Mouse (Mus musculus) ovary, adult 18-20 months (tissue): ENCODE measurements around the gene Car8.
"Not testable (repeated sequence)": the region's sequence is repeated elsewhere in the genome, so short reads cannot be mapped to it uniquely, and the experiment has no call there.

ENCODE experiments used
- DNase-seq: peaks from one replicate; pipeline ENCODE4 v3.0.0; 2022; ENCODE audit warnings: low spot score, mixed read lengths

Car8 gene

GRCm38 (mm10) chr4:8203367-8203766 is 35.5 kb downstream of the Car8 start:
- DNase-seq, result no peak

DNA sequence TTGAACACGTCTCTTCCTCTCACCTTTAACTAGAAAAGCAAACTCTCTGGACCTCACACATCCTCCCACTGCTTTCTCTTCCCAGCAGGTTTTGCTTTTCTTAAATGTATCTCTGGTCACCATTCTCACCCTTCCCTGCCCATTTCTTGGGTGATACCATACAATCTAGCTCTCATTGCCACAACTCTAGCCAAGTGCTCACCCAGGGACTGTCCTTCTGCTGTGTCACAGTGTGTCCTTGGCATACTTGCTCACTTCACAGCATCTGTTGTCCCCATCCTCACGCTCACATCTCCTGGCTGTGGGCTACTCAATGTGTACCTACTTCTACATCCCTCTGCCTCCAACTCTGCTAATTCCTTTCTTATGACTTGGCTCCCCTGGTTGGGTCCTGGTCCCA is 37.2 kb downstream of the Car8 start:
- DNase-seq, result no peak

GRCm38 (mm10) chr4:8200081-8200480 is 38.8 kb downstream of the Car8 start:
- DNase-seq, result no peak

DNA sequence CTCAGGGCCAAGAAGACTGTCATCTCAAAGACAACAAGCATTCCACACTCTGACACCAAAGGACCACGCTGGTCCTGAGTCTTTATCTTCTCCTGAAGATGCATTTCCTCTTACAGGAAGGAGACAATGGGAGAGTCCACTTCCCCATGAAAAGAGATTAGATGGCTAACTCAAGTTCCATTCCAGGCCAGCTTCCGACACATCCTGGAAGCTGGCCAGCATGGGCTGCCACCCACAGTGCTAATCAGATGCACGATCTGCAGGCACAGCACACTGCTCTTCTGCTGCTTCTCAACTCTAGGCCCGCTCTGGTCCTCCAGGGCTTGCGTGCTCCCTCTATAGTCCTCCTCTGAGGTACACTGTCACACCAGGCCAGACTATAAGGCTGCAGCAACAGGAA is 40.8 kb downstream of the Car8 start:
- no peak for DNase-seq

- no peak for DNase-seq
These were observed 48.4 kb downstream of the Car8 start for GRCm38 (mm10) chr4:8190441-8190840.

DNA sequence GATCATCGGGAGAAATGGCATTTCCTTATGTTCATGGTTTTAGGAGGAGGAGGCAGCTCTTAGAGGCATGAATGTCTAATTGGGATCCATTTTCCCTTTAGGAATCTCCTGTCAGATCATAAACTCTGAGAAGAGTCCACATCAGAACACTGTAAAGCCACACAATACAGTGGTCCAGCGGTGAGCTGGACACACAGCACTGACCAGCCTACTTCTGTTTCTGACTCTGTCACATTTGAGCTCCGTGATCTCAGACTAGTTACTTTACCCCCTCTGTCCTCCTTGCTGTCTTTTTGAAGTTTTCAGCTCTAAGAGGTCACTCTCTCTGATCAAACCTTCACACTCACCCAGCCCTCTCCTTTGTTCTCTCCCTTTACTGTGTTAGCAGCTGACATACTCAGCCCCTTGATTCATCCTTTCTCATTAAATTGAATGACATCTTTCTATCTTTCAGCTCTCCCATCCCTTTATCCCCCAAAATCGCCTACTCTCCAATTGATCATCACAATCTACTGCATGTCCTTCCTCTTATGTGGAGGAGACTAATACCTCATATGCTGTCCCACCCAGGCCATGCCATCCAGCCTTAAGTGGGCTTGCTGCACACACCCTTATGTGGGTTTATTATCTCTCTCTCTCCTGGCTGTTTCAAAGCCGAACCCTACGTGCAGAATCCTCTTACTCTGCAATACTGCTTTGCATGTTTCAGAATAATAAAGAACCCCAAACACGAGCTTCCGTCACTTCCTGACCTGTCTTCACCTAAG is 51.7 kb downstream of the Car8 start:
- no peak for DNase-seq

GRCm38 (mm10) chr4:8180576-8180975 is 58.3 kb downstream of the Car8 start:
- no peak for DNase-seq

DNA sequence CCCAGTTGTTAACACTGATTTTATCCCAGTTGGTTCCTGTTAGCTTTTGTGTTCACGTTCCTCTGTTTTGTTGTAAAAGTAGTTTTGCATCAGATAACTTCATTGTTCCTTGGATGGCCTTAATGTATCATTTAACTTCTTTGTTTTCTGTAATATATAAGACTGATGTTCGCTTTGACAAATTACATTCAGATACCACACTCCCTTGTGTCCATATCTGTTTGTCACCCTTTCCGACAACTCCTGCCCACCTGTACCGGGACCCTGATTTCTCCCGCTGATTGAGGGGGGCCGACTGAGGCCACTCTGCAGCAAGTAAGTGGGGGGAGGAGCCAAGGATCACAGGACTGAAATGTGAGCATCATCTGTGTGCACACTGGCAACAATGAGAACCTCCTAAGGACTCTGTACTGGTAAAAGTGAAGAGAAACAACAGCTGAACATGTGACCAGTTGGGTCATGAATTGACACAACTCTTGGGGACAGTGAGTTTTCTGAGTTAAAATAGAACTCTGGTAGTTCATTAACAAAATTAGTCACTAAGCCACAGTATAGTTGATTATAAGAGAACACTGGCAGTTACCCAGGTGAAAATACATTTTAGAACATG is 84.1 kb downstream of the Car8 start:
- no peak for DNase-seq

GRCm38 (mm10) chr4:8153926-8154325 is 84.9 kb downstream of the Car8 start:
- DNase-seq, result not testable (repeated sequence)

- no peak for DNase-seq
These were observed 101.4 kb downstream of the Car8 start for GRCm38 (mm10) chr4:8137403-8137802.

DNA sequence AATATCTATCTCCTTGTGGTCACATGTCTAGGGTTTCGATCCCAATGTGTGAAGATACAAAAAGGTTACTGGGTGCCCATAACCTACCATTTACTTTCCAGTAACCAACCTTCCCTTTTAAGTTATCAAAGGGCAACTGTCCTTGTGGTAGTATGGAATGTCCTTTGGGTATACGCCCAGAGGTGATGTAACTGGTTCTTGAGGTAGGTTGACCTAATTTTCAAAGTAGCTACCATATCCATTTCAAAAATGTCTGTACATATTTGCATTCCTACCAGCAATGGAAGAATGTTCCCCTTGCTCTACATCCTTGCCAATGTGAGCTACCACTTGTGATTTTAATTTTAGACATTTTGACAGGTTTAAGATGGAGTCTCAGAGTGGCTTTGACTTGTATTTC is 106.8 kb downstream of the Car8 start:
- DNase-seq, result no peak

GRCm38 (mm10) chr4:8113558-8113957 is 125.3 kb downstream of the Car8 start:
- DNase-seq, result no peak

- no peak for DNase-seq
These were observed 127.0 kb downstream of the Car8 start for GRCm38 (mm10) chr4:8111891-8112290.

DNA sequence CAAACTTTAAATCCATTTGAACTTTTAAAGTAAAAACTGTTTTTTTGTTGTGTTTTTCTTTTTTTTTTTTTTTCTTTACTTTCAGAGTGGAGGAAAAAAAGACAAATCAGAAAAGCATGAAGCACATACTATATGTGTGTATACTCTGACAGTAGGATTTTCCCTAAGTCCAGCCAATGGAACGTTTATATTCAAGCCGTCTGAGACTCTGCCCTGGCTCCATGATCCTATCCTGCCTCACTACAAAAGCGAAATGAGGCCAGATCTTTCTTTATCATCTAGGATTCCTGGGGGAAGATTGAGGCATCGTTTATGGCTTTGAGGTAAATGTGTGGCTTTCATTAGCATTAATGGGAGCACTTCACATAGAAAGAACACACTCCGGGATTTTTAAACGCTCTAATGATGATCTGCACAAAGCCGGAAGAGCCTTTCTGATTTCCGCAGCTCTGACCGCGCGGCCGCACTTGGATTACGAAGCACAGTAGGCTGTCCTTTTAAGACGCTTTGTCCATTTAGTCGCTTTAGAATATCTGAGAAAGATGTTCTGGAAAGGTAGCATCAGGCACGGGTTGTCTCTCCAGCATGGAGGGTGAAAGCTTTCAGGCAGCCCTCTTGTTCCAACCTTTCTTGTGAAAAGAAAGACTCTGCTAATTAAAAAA is 128.8 kb downstream of the Car8 start:
- no peak for DNase-seq

DNA sequence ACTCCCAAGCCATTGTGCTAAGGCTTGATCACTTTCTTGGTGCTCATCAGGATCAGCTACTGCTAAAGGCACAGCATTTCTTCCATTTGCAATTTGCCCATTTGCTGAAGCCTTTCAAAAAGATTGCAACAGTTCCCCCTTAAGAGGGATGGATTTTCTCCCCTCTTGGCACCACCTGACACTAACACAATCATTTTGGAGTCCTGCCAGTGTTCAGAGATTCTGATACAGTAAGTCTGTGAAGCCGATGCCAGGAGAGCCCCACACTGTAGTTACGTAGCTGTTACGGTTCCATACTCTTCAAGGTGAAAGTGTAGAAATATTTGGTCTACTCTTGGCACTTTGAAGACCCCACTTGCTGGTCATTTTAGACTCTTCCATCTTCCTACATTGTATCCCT is 137.4 kb downstream of the Car8 start:
- no peak for DNase-seq

DNA sequence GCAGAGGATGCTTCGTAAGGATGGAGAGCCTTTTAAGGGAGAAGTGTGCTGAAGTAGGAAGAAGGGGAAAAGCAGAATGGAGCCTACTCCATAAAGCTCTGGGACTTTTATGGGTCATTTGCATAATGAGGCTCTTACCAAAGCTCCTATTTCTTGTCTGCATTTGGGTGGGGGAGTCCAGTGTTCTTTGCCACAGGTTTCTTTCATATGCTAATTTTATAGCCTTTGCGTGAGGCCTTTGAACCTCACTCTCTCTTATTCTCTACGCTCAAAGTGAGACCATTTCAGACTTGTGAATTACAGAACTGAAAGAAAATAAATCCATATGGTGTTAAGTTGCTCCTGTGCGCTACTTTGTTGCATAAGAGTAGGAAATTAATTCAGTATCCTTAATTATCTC is 140.8 kb downstream of the Car8 start:
- DNase-seq, result no peak

GRCm38 (mm10) chr4:8097683-8098082 is 141.2 kb downstream of the Car8 start:
- DNase-seq, result no peak

- DNase-seq, result not testable (repeated sequence)
These were observed 145.3 kb downstream of the Car8 start for GRCm38 (mm10) chr4:8093566-8093965.
